Mouse (Mus musculus): Measurements from ENCODE around the gene Fabp1.

DNA sequence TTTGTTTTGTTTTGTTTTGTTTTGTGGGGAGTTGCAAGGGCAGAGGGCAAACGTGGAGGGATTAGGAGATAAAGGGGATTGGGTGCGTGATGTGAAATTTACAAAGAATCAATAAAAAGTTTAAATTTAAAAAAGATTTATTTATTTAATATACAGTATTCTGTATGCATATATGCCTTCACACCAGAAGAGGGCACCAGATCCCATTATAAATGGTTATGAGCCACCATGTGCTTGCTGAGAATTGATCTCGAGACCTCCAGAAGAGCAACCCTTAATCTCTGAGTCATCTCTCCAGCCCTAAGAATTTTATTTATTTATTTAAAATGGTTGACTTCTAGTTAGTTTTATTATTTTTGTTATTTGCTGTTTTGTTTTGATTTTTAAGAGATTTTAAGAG, 43.6 kb downstream of the Fabp1 start:
- TF ChIP-seq TAL1 (IDR thresholded peaks at IDR 0.05; ENCODE audit: low read length) (no peak), GATA1 (IDR thresholded peaks at IDR 0.05; ENCODE audit: low read length) (no peak)
